Mouse (Mus musculus): Measurements from ENCODE around the gene Brpf3. TPM values are rescaled to one million over a fixed set of nuclear protein-coding genes. Genes with fewer than 3 reads are reported as not detected.

Gene Brpf3
- polyA plus RNA-seq, 1 experiment from 2014 or later = 5.2 TPM

GRCm38 (mm10) chr17:28864464-28864863, 63.6 kb downstream of the Brpf3 start:
- Histone ChIP-seq H3K27ac (no peak overlapping the region), H3K9ac (no peak overlapping the region), H3K4me3 (no peak overlapping the region), H3K4me2 (no peak overlapping the region), H3K9me3 (replicated peaks) (no peaks in the 10 kb centered on the region), H3K4me1 (replicated peaks) (no peaks in the 10 kb centered on the region), H3K36me3 (no peaks in the 10 kb centered on the region), H3K27me3 (no peaks in the 10 kb centered on the region)
- ATAC-seq (replicated peaks; ENCODE audit: insufficient number of reproducible peaks, insufficient read depth, low FRiP score, low read depth) = no peak
- 73% methylated on average over 6 of the region's 6 CpGs for WGBS

- no peak overlapping the region for H3K9ac ChIP-seq
- no peak overlapping the region for H3K4me2 ChIP-seq
- no peaks in the 10 kb centered on the region for H3K9me3 ChIP-seq (replicated peaks)
- no peak overlapping the region for H3K4me3 ChIP-seq
- H3K27ac ChIP-seq = no peak overlapping the region
- ATAC-seq (replicated peaks; ENCODE audit: insufficient number of reproducible peaks, insufficient read depth, low FRiP score, low read depth) = no peak
- H3K36me3 ChIP-seq = no peaks in the 10 kb centered on the region
- H3K27me3 ChIP-seq = no peaks in the 10 kb centered on the region
- no peaks in the 10 kb centered on the region for H3K4me1 ChIP-seq (replicated peaks)
Measured at GRCm38 (mm10) chr17:28866921-28867320, 66.0 kb downstream of the Brpf3 start.

GRCm38 (mm10) chr17:28867381-28867780, 66.5 kb downstream of the Brpf3 start:
- WGBS = 81% methylated on average over 4 of the region's 4 CpGs
- no peaks in the 10 kb centered on the region for H3K4me1 ChIP-seq (replicated peaks)
- H3K4me2 ChIP-seq = no peak overlapping the region
- no peak overlapping the region for H3K27ac ChIP-seq
- no peak overlapping the region for H3K9ac ChIP-seq
- H3K27me3 ChIP-seq = no peaks in the 10 kb centered on the region
- no peaks in the 10 kb centered on the region for H3K36me3 ChIP-seq
- no peaks in the 10 kb centered on the region for H3K9me3 ChIP-seq (replicated peaks)
- H3K4me3 ChIP-seq = no peak overlapping the region
- ATAC-seq (replicated peaks; ENCODE audit: insufficient number of reproducible peaks, insufficient read depth, low FRiP score, low read depth) = no peak

GRCm38 (mm10) chr17:28869412-28870110, 68.7 kb downstream of the Brpf3 start:
- Histone ChIP-seq H3K9ac (no peak overlapping the region), H3K9me3 (replicated peaks) (no peaks in the 10 kb centered on the region), H3K27ac (no peak overlapping the region), H3K27me3 (no peaks in the 10 kb centered on the region), H3K36me3 (no peaks in the 10 kb centered on the region), H3K4me1 (replicated peaks) (no peaks in the 10 kb centered on the region), H3K4me3 (no peak overlapping the region), H3K4me2 (no peak overlapping the region)
- ATAC-seq (replicated peaks; ENCODE audit: insufficient number of reproducible peaks, insufficient read depth, low FRiP score, low read depth) = no peak; the same call in 1 of the 2 replicates
- 52% methylated on average over 9 of the region's 9 CpGs for WGBS

GRCm38 (mm10) chr17:28870435-28870834, 69.5 kb downstream of the Brpf3 start:
- no peak for ATAC-seq (replicated peaks; ENCODE audit: insufficient number of reproducible peaks, insufficient read depth, low FRiP score, low read depth)
- WGBS = 66% methylated on average over 5 of the region's 5 CpGs
- H3K9me3 ChIP-seq (replicated peaks) = no peaks in the 10 kb centered on the region
- no peak overlapping the region for H3K27ac ChIP-seq
- peaks cover 7% of the 10 kb centered on the region for H3K4me1 ChIP-seq (replicated peaks)
- H3K27me3 ChIP-seq = no peaks in the 10 kb centered on the region
- no peak overlapping the region for H3K4me3 ChIP-seq
- no peak overlapping the region for H3K4me2 ChIP-seq
- H3K36me3 ChIP-seq = no peaks in the 10 kb centered on the region
- no peak overlapping the region for H3K9ac ChIP-seq

- no peak overlapping the region for H3K4me2 ChIP-seq
- WGBS = 74% methylated on average over 11 of the region's 11 CpGs
- no peak overlapping the region for H3K4me3 ChIP-seq
- no peaks in the 10 kb centered on the region for H3K36me3 ChIP-seq
- no peak overlapping the region for H3K9ac ChIP-seq
- no peaks in the 10 kb centered on the region for H3K27me3 ChIP-seq
- H3K9me3 ChIP-seq (replicated peaks) = no peaks in the 10 kb centered on the region
- no peak for ATAC-seq (replicated peaks; ENCODE audit: insufficient number of reproducible peaks, insufficient read depth, low FRiP score, low read depth)
- H3K27ac ChIP-seq = no peak overlapping the region
- peaks cover 13% of the 10 kb centered on the region for H3K4me1 ChIP-seq (replicated peaks)
Measured at GRCm38 (mm10) chr17:28871831-28872230, 70.9 kb downstream of the Brpf3 start.

- Histone ChIP-seq H3K4me3 (no peak overlapping the region), H3K9me3 (replicated peaks) (no peaks in the 10 kb centered on the region), H3K9ac (no peak overlapping the region), H3K4me2 (no peak overlapping the region), H3K36me3 (no peaks in the 10 kb centered on the region), H3K27ac (no peak overlapping the region), H3K27me3 (no peaks in the 10 kb centered on the region), H3K4me1 (replicated peaks) (peaks cover 15% of the 10 kb centered on the region)
- 87% methylated on average over 7 of the region's 7 CpGs for WGBS
- ATAC-seq (replicated peaks; ENCODE audit: insufficient number of reproducible peaks, insufficient read depth, low FRiP score, low read depth) = no peak
Measured at GRCm38 (mm10) chr17:28872322-28872721, 71.4 kb downstream of the Brpf3 start.

GRCm38 (mm10) chr17:28874216-28874615, 73.3 kb downstream of the Brpf3 start:
- no peak overlapping the region for H3K4me3 ChIP-seq
- 89% methylated on average over 4 of the region's 4 CpGs for WGBS
- ATAC-seq (replicated peaks; ENCODE audit: insufficient number of reproducible peaks, insufficient read depth, low FRiP score, low read depth) = no peak

GRCm38 (mm10) chr17:28874825-28875224, 73.9 kb downstream of the Brpf3 start:
- H3K4me2 ChIP-seq = peak overlapping the region; percentile 22; the same call in 1 of the 2 replicates
- ATAC-seq (replicated peaks; ENCODE audit: insufficient number of reproducible peaks, insufficient read depth, low FRiP score, low read depth) = no peak; the same call in 1 of the 2 replicates
- H3K36me3 ChIP-seq = no peaks in the 10 kb centered on the region
- peak overlapping the region; percentile 24 for H3K27ac ChIP-seq
- no peaks in the 10 kb centered on the region for H3K9me3 ChIP-seq (replicated peaks)
- no peak overlapping the region for H3K4me3 ChIP-seq
- no peak overlapping the region for H3K9ac ChIP-seq
- 26% methylated on average over 7 of the region's 7 CpGs for WGBS
- H3K27me3 ChIP-seq = peaks cover 3% of the 10 kb centered on the region; the same call in 1 of the 2 replicates
- peaks cover 16% of the 10 kb centered on the region for H3K4me1 ChIP-seq (replicated peaks)

More at GRCm38 (mm10) chr17:28874216-28874615, 73.3 kb downstream of the Brpf3 start:
- H3K4me1 ChIP-seq (replicated peaks) = peaks cover 15% of the 10 kb centered on the region
- no peaks in the 10 kb centered on the region for H3K9me3 ChIP-seq (replicated peaks)
- peaks cover 3% of the 10 kb centered on the region; the same call in 1 of the 2 replicates for H3K27me3 ChIP-seq
- H3K9ac ChIP-seq = no peak overlapping the region
- H3K4me2 ChIP-seq = no peak overlapping the region
- H3K36me3 ChIP-seq = no peaks in the 10 kb centered on the region
- H3K27ac ChIP-seq = no peak overlapping the region

- Histone ChIP-seq H3K4me2 (0 out of 2 replicates have a peak overlapping the region, but pooled peaks have one; percentile 22), H3K36me3 (no peaks in the 10 kb centered on the region), H3K4me3 (no peak overlapping the region), H3K9ac (no peak overlapping the region), H3K4me1 (replicated peaks) (peaks cover 21% of the 10 kb centered on the region), H3K9me3 (replicated peaks) (no peaks in the 10 kb centered on the region), H3K27me3 (peaks cover 5% of the 10 kb centered on the region), H3K27ac (peak overlapping the region; percentile 24)
- 31% methylated on average over 8 of the region's 8 CpGs for WGBS
- peak; percentile 71 for ATAC-seq (replicated peaks; ENCODE audit: insufficient number of reproducible peaks, insufficient read depth, low FRiP score, low read depth)
Measured at GRCm38 (mm10) chr17:28875316-28875715, 74.4 kb downstream of the Brpf3 start.

GRCm38 (mm10) chr17:28876331-28876730, 75.4 kb downstream of the Brpf3 start:
- no peak for ATAC-seq (replicated peaks; ENCODE audit: insufficient number of reproducible peaks, insufficient read depth, low FRiP score, low read depth)
- H3K9ac ChIP-seq = no peak overlapping the region
- no peaks in the 10 kb centered on the region for H3K9me3 ChIP-seq (replicated peaks)
- no peak overlapping the region for H3K4me2 ChIP-seq
- no peak overlapping the region for H3K4me3 ChIP-seq
- peaks cover 15% of the 10 kb centered on the region for H3K27me3 ChIP-seq
- WGBS = 62% methylated on average over 5 of the region's 5 CpGs
- H3K27ac ChIP-seq = no peak overlapping the region
- H3K36me3 ChIP-seq = no peaks in the 10 kb centered on the region
- peaks cover 21% of the 10 kb centered on the region for H3K4me1 ChIP-seq (replicated peaks)

GRCm38 (mm10) chr17:28876821-28877220, 75.9 kb downstream of the Brpf3 start:
- no peaks in the 10 kb centered on the region for H3K36me3 ChIP-seq
- WGBS = 19% methylated on average over 19 of the region's 19 CpGs
- H3K4me1 ChIP-seq (replicated peaks) = peaks cover 21% of the 10 kb centered on the region
- no peak overlapping the region for H3K27ac ChIP-seq
- no peak for ATAC-seq (replicated peaks; ENCODE audit: insufficient number of reproducible peaks, insufficient read depth, low FRiP score, low read depth)
- no peak overlapping the region for H3K4me3 ChIP-seq
- H3K9me3 ChIP-seq (replicated peaks) = no peaks in the 10 kb centered on the region
- peak overlapping the region; percentile 16; the same call in 1 of the 2 replicates for H3K4me2 ChIP-seq
- H3K27me3 ChIP-seq = peaks cover 18% of the 10 kb centered on the region
- 0 out of 2 replicates have a peak overlapping the region, but pooled peaks have one; percentile 19 for H3K9ac ChIP-seq

Data from heart, embryonic 15.5 days (tissue).